Mouse (Mus musculus): ENCODE results near the gene Plxna4.

- TF ChIP-seq CTCF (IDR thresholded peaks at IDR 0.05) (no peak), EP300 (IDR thresholded peaks at IDR 0.05) (no peak)
Measured at GRCm38 (mm10) chr6:32193046-32193445, 394.9 kb downstream of the Plxna4 start.
